Mouse (Mus musculus): ENCODE data around the gene Usp24.
A peak's percentile ranks its signal among the peaks of the same experiment; 100 is the strongest.
"Not testable (repeated sequence)": the region's sequence is repeated elsewhere in the genome, so short reads cannot be mapped to it uniquely, and the experiment has no call there.

The Usp24 gene

GRCm38 (mm10) chr4:106318976-106319375, 3.0 kb downstream of the Usp24 start:
- DNase-seq (ENCODE audit: low spot score) = no peak

DNA sequence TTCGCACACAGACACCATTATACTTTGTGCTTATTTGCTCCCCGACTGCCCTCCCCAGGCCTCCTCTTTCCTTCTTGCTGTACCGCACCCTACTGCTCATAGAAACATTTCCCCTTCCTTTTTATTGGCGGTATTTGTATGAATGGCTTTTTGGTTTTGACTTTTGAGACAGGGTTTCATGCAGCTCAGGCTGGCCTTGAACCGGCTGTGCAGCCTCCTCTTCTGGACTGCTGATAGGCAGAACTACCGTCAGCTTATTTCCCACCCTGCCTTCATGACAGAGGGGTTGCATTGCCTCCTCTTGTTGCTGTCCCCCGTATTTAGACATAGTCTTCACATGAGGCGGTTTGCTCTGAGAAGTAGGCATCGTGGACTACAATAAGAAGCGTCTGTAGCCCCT, 6.8 kb downstream of the Usp24 start:
- no peak for DNase-seq (ENCODE audit: low spot score)

DNA sequence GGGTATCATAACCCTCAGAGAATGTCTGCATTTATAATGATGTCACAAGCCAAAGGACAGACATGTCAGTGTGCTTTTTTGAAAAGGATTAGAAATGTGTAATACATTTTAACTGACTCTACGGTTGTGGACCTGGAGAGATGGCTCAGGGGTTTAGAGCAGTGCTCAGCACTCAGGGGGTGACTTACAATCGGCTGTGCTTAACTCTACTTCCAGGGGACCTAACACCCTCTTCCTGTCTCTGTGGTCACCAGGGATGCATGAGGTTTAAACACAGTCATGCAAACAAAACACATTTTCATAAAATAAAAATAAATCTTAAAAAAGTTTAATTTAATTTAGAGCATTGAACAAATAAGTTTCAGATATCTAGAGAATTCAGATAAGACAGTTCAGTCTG, 7.3 kb downstream of the Usp24 start:
- no peak for DNase-seq (ENCODE audit: low spot score)

DNA sequence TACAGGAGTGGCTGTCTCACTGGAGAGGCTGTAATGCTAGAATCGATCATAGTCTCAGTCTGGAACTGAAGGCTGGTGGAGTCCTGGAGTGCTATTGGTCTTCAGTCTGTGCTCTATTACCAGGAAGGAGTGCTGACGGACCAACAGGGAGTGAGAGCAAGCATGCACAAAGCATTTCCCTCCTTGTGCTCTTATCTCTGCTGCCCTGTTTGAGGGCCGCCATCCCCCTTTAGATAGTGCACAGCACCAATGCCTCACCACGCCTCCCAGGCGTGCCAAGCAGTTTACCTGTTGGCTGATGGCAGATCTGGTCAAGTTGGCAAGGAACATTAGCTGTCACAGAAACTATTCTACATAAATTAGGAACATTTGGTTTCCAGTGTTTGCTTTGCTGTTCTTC, 11.4 kb downstream of the Usp24 start:
- no peak for DNase-seq (ENCODE audit: low spot score)

DNA sequence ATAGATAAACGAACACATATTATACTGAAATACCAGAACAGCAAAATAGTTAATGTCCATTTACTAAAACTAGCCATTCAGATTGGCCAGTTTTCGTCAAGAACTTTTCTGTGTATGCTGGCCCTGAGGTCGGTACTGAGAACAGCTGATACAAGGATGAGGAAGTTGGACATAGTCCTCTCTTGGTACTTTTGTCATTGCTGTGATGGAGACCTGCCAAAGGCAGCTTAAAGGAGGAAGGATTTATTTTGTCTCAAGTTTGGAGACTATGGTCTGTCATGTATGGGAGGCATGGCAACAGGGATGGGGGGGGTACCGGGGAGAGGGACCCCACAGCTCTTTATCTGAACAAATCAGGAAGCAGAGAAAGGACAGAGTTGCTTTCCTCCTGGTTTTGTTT, 12.7 kb downstream of the Usp24 start:
- DNase-seq (ENCODE audit: low spot score) = no peak

DNA sequence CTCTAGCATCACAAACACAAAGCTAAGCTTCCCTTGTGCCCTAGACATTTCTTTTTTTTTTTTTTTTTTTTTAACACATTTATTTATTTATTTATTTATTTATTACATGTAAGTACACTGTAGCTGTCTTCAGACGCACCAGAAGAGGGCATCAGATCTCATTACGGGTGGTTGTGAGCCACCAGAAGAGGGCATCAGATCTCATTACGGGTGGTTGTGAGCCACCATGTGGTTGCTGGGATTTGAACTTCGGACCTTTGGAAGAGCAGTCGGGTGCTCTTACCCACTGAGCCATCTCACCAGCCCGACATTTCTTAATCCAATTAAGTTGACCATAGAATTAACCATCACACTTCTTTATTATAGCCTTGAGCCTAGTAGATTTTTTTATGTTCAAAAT, 13.2 kb downstream of the Usp24 start:
- not testable (repeated sequence) for DNase-seq (ENCODE audit: low spot score)

DNA sequence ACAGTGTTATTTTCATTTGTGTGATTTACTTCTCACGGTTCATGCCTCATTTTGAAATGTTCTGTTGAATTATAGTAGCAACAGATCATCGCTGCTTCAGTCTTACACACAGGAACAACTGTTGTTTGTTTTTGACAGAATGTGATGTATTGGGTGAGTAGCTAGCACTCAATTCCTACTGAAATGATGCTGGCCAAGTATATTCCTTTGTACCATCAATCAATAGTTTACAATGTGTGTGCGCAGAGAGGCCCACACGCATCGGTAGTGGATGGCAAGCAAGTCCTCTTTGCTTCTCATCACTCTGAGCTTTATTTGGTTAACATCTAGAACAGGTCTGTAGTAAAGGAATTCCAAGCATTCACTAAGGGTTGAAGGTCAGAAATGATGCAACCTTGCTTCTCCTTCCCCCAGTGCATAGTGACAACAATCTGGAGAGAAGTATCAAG, 14.4 kb downstream of the Usp24 start:
- no peak for DNase-seq (ENCODE audit: low spot score)

- no peak for DNase-seq (ENCODE audit: low spot score)
These were observed 17.1 kb downstream of the Usp24 start for GRCm38 (mm10) chr4:106333071-106333470.

DNA sequence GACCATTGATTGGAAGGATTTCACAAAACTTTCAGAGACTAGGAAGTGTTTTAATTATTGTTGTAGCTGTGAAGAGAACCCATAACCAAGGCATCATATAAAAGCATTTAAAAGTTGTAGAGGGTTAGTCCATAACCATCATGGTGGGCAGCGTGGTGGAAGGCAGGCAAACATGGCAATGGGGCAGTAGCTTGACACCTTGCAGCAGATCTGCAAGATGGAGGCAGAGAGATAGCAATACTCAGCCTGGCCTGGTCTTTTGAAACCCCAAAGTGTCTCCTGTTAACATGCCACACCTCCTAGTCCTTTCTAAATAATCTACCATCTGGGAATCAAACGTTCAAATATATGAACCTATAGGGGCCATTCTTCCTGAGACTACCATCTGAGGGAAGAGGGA, 17.6 kb downstream of the Usp24 start:
- no peak for DNase-seq (ENCODE audit: low spot score)

DNA sequence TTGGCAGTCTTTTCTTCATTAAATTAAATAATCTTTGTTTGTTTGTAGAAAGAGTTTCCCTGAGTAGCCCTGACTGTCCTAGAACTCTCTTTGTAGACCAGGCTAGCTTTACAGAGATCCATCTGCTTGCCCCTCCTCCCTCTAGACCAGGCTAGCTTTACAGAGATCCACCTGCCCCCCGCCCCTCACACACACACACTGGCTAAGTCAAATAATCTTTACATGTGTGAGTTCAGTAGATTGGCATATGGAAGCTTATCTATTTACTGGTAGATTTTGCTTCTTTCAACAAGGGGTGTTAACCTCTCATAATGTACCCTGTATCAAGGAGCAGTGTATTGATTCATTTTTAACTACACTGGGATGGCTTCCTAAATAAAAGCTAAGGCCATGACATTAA, 19.8 kb downstream of the Usp24 start:
- DNase-seq (ENCODE audit: low spot score) = no peak

- DNase-seq (ENCODE audit: low spot score) = no peak
These were observed 31.7 kb downstream of the Usp24 start for GRCm38 (mm10) chr4:106347664-106348063.

DNA sequence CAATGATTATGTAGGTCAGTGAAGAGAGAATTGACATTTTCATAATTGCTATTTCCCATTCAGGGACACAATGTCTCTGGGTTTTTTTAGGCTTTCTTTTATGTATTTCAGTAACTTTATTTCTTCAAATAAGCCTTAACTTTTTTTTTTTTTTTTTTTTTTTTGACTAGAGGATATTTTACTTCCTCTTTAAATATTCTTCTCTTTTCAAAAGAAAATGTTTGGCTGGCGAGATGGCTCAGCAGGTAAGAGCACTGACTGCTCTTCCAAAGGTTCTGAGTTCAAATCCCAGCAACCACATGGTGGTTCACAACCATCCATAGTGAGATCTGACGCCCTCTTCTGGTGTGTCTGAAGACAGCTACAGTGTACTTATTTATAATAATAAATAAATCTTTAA, 39.0 kb downstream of the Usp24 start:
- DNase-seq (ENCODE audit: low spot score) = not testable (repeated sequence)

GRCm38 (mm10) chr4:106370013-106370412, 54.0 kb downstream of the Usp24 start:
- no peak for DNase-seq (ENCODE audit: low spot score)

DNA sequence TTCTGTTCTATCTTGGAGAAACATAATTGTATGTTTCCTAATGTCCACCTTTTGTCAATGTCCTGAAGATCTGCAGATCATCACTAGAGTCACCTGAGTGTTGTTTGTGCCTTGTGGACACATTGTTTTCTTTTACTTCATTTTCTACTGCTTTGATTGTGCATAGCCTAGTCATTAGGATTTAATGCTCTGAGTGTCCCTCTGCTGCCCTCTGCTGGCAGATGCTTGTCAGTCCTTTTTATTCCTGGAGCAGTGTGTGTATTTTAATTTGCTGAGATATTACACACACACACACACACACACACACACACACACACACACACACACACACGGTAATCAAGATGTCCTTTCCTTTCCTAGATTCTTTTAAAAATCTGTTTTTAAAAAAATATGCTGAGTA, 59.8 kb downstream of the Usp24 start:
- peak; percentile 86 for DNase-seq (ENCODE audit: low spot score)

GRCm38 (mm10) chr4:106378839-106379572, 63.0 kb downstream of the Usp24 start:
- no peak for DNase-seq (ENCODE audit: low spot score)

DNA sequence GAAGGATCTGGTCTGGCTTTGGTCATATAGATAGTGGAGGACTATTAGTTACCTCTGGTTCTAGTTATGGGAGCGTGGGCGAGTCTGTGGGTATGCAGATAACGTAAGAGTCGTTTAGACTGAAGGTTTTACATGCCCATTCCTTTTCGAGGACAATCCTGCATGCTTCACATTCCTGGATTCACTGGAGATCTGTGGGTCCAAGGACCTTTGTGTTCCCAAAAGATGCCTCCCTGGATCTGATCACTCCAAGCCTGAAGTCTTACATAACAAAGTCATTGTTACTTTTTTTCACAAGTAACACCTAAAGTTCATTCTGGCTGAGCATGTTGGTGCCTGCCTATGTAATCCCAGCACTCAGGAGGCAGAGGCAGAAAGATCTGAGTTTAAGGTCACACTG, 65.1 kb downstream of the Usp24 start:
- DNase-seq (ENCODE audit: low spot score) = no peak

DNA sequence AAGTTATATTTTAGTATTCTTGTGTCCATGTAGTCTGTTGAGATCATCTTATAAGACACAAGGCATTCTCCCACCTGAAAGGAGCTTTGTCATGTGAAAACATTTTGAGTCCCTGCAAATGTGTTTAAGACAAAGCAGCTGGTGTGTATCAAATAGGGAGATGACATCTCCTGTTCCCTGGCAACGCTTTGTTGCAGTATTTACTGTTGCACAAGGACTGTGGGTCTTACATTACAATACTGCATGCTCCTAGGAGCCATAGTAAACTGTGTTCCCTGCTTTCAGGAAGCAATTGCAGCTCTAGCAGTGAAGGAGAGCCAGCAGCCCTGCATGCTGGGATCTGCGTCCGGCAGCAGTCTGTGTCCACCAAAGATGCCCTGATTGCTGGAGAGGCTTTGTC, 73.9 kb downstream of the Usp24 start:
- DNase-seq (ENCODE audit: low spot score) = no peak

DNA sequence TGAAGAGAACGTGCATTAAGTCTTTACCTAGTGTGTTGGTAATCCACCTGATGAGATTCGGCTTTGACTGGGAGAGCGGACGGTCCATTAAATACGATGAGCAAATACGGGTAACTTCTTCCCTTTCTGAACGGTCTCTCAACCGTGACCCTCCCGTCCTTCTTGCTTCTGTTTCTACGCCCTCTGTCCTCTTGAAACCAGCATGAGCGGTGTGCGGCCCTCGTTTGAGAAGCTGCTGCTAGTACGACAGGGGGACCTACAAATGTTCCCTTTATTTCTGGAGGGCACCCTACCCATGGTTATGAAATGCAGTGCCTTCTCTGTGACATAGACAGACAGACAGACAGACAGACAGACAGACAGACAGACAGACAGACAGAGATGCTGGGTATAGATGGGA, 93.6 kb downstream of the Usp24 start:
- DNase-seq (ENCODE audit: low spot score) = no peak

DNA sequence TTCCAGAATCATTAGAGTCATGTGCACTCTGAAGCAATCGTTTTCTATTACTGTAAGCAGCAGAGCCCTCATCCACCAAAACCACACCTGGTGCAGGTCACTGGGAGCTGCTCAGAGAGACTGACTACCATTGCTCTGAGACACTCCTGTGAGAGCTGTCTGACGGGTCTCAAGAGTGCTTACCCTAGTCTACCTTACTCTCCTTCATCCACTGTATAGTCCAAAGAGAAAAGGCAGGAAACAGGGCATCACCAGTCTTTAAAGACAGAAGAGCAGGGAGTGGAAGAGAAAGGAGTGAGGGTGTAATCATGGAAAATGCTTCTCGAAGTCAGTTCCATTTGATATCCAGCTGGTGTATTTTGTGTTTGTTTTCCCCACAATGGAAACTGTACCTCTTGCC, 103.2 kb downstream of the Usp24 start:
- no peak for DNase-seq (ENCODE audit: low spot score)

- DNase-seq (ENCODE audit: low spot score) = no peak
These were observed 103.8 kb downstream of the Usp24 start for GRCm38 (mm10) chr4:106419791-106420190.

DNA sequence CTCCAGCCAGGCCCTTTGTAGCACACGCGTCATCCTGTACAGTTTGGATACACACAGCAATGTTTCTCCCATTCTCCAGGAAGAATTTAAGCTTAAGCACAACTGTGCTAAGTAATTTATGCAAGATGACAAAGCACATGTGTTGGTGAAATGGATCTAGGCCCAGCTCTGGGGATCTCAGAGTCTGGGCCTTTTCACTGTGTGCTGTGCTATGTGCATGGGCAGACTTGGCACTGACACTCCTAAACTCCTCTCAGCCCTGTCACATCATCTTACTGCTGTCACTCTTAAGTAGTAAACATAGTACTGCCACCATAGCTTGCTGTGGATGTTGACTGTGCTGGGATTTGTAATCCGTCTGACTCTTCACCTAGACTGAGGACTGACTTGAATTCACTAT, 106.6 kb downstream of the Usp24 start:
- no peak for DNase-seq (ENCODE audit: low spot score)

GRCm38 (mm10) chr4:106424560-106424959, 108.5 kb downstream of the Usp24 start:
- DNase-seq (ENCODE audit: low spot score) = no peak

GRCm38 (mm10) chr4:106426286-106426685, 110.3 kb downstream of the Usp24 start:
- no peak for DNase-seq (ENCODE audit: low spot score)

- DNase-seq (ENCODE audit: low spot score) = no peak
These were observed 112.6 kb downstream of the Usp24 start for GRCm38 (mm10) chr4:106428616-106429015.
